Mouse (Mus musculus): ENCODE results near the gene Trim38.

- TF ChIP-seq GATA1 (IDR thresholded peaks at IDR 0.05; ENCODE audit: borderline replicate concordance, low read length), result no peak
- TF ChIP-seq FLI1 (IDR thresholded peaks at IDR 0.05; ENCODE audit: low read length), result no peak
Measured at GRCm38 (mm10) chr13:23766772-23767171, 2.9 kb upstream of the Trim38 start.

Data from megakaryocyte, embryonic 14.5 days (primary cell).